Mouse (Mus musculus) thymus, postnatal 0 days (tissue): Measurements from ENCODE around the gene Astn2. TPM values are rescaled to one million over a fixed set of nuclear protein-coding genes. Genes with fewer than 3 reads are reported as not detected.

Experiments used
- DNase-seq: peaks from one replicate; pipeline ENCODE4 v3.0.0-alpha.2; 2015; ENCODE audit warnings: low spot score
- polyA plus RNA-seq: library from polyadenylated mRNA; unstranded; fragments of >200 nt; fragmentation: Nextera tagmentation; extraction: Ambion mirVana; gene quantifications from 2 replicates; pipeline ENCODE4 v1.2.1, GENCODE M21; 2015

Gene Astn2
- polyA plus RNA-seq, 1 experiment from 2014 or later = 0.20 TPM

GRCm38 (mm10) chr4:65874236-65874781 is 530.1 kb downstream of the Astn2 start:
- no peak for DNase-seq

- no peak for DNase-seq
These were observed 539.9 kb downstream of the Astn2 start for GRCm38 (mm10) chr4:65864551-65864950.

- no peak for DNase-seq
These were observed 561.2 kb downstream of the Astn2 start for GRCm38 (mm10) chr4:65843191-65843590.

DNA sequence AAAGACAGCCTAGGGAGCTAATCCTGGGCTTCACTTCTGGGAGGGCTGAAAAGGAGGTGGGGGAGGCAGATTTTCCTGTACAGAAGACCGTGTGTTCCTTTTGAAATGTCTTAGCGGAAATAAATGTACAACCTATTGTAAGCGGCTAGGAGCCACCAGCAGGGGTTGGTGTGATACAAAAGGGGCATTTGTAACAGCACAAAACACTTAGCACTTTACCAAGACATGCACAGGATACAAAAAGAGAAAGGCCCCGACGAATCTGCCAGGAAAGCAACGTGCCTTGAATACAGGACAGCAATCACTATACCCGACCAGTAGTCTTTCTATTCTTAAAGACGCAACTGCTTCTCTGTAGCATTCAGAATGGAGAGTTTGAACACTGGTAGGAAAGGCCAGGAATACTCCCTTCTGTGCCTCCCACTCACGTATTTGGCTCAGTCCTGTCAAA is 564.8 kb downstream of the Astn2 start:
- DNase-seq = no peak

GRCm38 (mm10) chr4:65838781-65839180 is 565.6 kb downstream of the Astn2 start:
- DNase-seq = no peak

DNA sequence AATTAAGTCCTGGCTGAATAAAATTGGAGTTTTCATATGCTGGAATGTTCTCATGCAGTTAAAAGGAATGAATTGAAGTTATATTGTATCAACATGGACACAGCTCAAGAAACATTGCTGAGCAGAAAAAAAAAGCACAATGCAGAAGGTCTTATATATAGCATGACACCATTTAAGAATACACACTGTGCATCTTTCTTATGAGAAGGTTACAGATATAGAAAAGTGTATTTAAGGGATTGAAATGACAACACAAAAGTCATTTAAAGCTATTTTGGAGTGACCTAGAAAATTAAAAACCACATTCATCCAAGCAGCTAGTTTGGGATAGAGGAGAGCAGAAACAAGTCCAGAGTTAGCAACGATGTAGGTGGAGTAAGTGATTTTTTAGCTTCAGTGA is 571.4 kb downstream of the Astn2 start:
- no peak for DNase-seq

- DNase-seq = no peak
These were observed 572.5 kb downstream of the Astn2 start for GRCm38 (mm10) chr4:65831872-65832271.

GRCm38 (mm10) chr4:65830495-65830894 is 573.9 kb downstream of the Astn2 start:
- no peak for DNase-seq

DNA sequence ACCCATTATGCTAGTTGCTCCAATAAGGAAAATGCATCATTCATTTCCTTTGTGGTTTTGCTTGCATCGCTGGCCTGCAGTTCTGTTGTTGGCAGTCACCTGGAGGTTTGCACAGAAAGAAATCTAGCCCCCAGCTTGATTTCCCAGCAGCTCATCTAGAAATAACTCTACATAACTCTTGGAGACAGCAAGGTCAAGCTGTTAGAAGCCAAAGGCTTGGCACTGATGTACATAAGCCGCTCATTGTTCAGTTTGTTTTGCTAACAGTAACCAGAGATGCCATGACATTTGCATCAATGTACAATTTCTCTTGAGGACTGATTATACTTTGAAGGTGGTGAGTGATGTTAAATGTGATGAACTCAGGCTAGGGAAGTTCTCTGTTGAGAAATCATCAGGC is 583.3 kb downstream of the Astn2 start:
- DNase-seq = no peak

DNA sequence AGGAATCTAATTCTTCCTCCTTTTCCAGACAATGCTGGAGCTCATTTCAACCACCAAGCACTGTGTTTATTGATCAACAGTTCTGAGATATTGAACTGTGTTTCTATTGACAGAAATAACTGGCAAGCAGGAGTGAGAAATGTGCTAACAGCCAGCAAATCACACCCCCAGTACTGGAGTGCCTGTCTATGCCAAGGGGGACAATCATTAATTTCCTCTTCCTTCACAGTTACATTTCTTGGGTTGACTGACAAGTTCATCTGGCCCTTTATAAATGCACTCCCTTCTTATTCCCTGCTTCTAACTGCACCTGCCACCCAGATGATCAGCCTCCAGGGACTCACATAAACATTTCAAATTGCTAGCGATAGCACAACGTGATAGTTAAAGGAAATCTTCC is 584.2 kb downstream of the Astn2 start:
- no peak for DNase-seq

GRCm38 (mm10) chr4:65819835-65820234 is 584.6 kb downstream of the Astn2 start:
- DNase-seq = no peak

GRCm38 (mm10) chr4:65814176-65814535 is 590.3 kb downstream of the Astn2 start:
- no peak for DNase-seq

- no peak for DNase-seq
These were observed 590.8 kb downstream of the Astn2 start for GRCm38 (mm10) chr4:65813500-65814175.

DNA sequence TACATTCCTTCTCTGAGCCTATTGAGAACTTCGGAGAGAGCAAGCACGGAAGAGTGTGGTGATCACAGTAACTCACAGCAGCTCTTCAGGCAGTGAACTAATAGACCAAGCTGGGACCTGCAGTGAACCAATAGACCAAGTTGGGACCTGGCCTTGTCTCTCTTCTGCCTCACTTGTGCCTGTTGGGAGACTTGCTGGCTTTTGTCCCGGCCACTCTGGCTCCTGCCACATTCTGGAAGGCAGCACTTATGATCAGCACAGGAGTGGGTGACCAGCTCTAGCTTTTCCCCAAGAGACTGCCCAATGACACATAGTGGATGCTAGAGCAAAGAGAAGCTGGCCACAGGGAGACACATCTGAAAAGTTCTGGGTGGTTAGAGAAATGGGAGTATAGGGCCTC is 597.1 kb downstream of the Astn2 start:
- DNase-seq = no peak

DNA sequence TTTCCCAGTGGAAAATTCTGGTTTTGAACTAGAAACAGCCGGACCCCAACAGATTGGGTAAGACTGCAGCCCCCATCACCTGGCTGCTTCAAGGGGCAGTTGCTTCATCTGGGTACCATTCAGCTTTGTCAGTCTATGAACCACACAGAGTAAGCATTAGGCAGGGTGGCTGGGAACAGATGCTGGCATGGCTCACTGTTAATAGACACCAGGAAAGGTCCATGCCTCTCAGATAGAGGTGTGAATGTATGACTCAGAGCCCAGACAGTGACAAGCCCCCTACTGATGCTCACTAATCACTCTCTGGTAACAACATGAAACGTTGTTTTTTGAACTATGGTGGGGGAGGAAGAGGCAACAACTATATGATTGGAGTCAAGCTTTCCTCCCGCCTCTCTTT is 603.2 kb downstream of the Astn2 start:
- no peak for DNase-seq

- DNase-seq = no peak
These were observed 613.4 kb downstream of the Astn2 start for GRCm38 (mm10) chr4:65791051-65791450.

GRCm38 (mm10) chr4:65773368-65774010 is 630.9 kb downstream of the Astn2 start:
- DNase-seq = no peak

GRCm38 (mm10) chr4:65770952-65771351 is 633.5 kb downstream of the Astn2 start:
- DNase-seq = no peak

- peak; percentile 26 for DNase-seq
These were observed 636.5 kb downstream of the Astn2 start for GRCm38 (mm10) chr4:65767919-65768318.

DNA sequence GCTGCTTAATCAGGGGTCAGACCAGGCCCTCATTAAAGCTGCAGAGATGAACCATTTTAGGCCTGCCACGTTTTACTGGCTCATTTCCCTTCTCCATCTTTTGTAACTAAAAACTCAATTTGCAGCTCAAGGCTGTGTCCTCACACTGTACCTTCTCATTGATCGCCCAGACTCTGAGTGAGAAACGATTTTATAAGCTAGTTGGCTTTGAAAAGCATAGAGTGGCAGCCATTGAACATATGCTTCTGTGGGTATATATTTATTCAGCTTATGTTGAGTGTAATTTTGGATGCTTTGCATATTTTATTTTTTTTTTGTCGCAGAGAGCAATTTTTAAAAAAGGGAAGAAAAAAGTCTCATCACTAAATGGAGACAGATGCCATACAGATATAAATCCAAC is 637.0 kb downstream of the Astn2 start:
- no peak for DNase-seq

DNA sequence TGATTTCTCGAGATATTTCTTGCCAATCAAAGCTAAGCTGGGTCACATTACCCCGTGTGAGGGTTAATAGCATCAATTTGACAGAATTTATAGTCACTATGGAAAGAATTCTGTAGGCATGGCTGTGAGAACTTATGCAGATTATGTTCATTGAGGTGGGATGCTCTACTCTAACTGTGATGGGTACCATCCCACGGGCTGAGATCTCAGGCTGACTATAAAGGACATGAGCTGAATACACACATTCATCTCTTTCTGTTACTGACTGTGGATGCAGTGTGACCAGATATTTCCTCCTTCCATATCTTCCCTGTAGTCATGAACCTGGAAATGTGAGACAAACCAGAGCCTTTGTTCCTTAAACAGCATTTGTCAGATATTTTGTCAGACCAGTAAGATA is 639.1 kb downstream of the Astn2 start:
- no peak for DNase-seq

- DNase-seq = no peak
These were observed 640.1 kb downstream of the Astn2 start for GRCm38 (mm10) chr4:65764275-65764674.

- DNase-seq = no peak
These were observed 640.6 kb downstream of the Astn2 start for GRCm38 (mm10) chr4:65763823-65764222.
